Mouse (Mus musculus): ENCODE data around the gene Jpt2. TPM values are rescaled to one million over a fixed set of nuclear protein-coding genes. Genes with fewer than 3 reads are reported as not detected.

Jpt2 gene
- polyA plus RNA-seq, 1 experiment from 2014 or later, result 197 TPM

DNA sequence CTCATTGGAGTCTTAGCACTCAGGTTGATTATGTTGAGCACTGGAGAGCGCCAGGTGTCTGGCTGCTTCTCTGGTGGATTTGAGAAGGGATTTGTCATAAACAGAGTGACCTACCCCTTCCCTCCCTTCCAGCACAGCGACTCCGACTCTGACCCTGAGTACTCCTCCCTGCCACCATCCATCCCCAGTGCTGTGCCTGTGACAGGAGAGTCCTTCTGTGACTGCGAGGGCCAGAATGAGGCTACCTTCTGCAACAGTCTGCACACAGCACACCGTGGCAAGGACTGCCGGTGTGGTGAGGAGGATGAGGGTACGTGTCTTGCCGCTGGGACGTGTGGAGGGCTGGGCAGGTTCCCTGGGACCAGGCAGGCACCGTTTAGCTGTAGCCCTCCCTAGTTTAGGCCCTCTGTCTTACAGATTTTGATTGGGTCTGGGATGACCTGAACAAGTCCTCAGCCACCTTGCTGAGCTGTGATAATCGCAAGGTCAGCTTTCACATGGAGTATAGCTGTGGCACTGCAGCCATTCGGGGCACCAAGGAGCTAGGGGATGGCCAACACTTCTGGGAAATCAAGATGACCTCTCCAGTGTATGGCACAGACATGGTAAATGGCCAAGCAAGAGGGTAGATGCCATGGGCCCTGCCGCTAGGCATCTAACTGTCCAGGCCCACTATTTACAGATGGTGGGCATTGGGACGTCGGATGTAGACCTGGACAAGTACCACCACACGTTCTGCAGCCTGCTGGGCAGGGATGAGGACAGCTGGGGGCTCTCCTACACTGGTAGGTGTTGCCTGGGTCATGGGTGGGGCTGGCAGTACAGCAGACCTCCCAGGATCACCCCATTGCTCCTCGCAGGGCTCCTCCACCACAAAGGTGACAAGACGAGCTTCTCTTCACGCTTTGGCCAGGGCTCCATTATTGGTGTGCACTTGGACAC, 70.1 kb downstream of the Jpt2 start:
- Histone ChIP-seq H3K4me3 (ENCODE audit: low read length) (no peak overlapping the region), H3K9me3 (ENCODE audit: low read length) (no peaks in the 10 kb centered on the region), H3K27ac (ENCODE audit: low read length) (no peak overlapping the region), H3K36me3 (ENCODE audit: insufficient read depth, low read length) (peaks cover 35% of the 10 kb centered on the region), H3K9ac (replicated peaks; ENCODE audit: low read length) (no peak overlapping the region), H3K4me1 (ENCODE audit: insufficient read depth, low read length) (peaks cover 22% of the 10 kb centered on the region), H3K4me2 (replicated peaks; ENCODE audit: low read depth, low read length) (no peak overlapping the region), H3K27me3 (ENCODE audit: insufficient read depth, low read length) (no peaks in the 10 kb centered on the region)
- WGBS, result 88% methylated on average over 19 of the region's 19 CpGs
- no peak for ATAC-seq (ENCODE audit: low FRiP score, low TSS enrichment)

DNA sequence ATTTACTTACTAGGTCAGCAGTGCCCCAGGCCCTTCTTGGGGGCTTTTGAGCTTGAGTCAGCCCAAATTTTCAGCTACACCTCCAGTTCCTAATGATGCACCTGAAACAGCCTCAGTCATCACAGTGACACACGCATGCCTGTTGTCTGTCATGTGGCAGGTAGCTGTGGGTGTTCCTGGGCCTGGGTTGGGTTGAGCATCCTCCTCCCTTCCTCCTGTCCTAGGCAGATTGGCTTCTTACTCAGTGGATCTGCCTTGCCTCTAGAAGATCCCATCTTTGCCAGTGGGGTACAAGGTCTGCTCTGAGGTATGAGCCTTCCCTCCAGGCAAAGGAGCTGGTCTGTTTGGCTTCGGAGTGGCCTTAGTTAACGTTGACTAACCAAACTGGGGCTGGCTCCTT, 71.6 kb downstream of the Jpt2 start:
- Histone ChIP-seq H3K4me1 (ENCODE audit: insufficient read depth, low read length) (peaks cover 20% of the 10 kb centered on the region), H3K27ac (ENCODE audit: low read length) (no peak overlapping the region), H3K27me3 (ENCODE audit: insufficient read depth, low read length) (no peaks in the 10 kb centered on the region), H3K4me3 (ENCODE audit: low read length) (no peak overlapping the region), H3K9ac (replicated peaks; ENCODE audit: low read length) (no peak overlapping the region), H3K36me3 (ENCODE audit: insufficient read depth, low read length) (peaks cover 35% of the 10 kb centered on the region), H3K9me3 (ENCODE audit: low read length) (no peaks in the 10 kb centered on the region), H3K4me2 (replicated peaks; ENCODE audit: low read depth, low read length) (no peak overlapping the region)
- ATAC-seq (ENCODE audit: low FRiP score, low TSS enrichment), result no peak
- 90% methylated on average over 3 of the region's 3 CpGs for WGBS

Other genes starting within 250 kb of the Jpt2 start
- 0.26 TPM in 1 of 2 replicates, not detected in the other for gene Rnf151, start 242.6 kb downstream of the Jpt2 start, polyA plus RNA-seq (2015; fragmentation: Nextera tagmentation; extraction: Ambion mirVana)
- 1,489 and 1,547 TPM in 2 replicates for gene Rps2, start 242.6 kb downstream of the Jpt2 start, polyA plus RNA-seq (2015; fragmentation: Nextera tagmentation; extraction: Ambion mirVana)
- gene Ndufb10, start 236.2 kb downstream of the Jpt2 start, polyA plus RNA-seq (2015; fragmentation: Nextera tagmentation; extraction: Ambion mirVana), result 258 and 262 TPM in 2 replicates
- gene Rpl3l, start 232.9 kb downstream of the Jpt2 start, polyA plus RNA-seq (2015; fragmentation: Nextera tagmentation; extraction: Ambion mirVana), result 0.15 TPM in 1 of 2 replicates, not detected in the other
- gene Msrb1, start 224.0 kb downstream of the Jpt2 start, polyA plus RNA-seq (2015; fragmentation: Nextera tagmentation; extraction: Ambion mirVana), result 33.3 and 33.8 TPM in 2 replicates
- 23.0 and 27.6 TPM in 2 replicates for gene Hs3st6, start 207.7 kb downstream of the Jpt2 start, polyA plus RNA-seq (2015; fragmentation: Nextera tagmentation; extraction: Ambion mirVana)
- 0.11 TPM in 1 of 2 replicates, not detected in the other for gene Meiob, start 156.4 kb downstream of the Jpt2 start, polyA plus RNA-seq (2015; fragmentation: Nextera tagmentation; extraction: Ambion mirVana)
- gene Hagh, start 120.5 kb downstream of the Jpt2 start, polyA plus RNA-seq (2015; fragmentation: Nextera tagmentation; extraction: Ambion mirVana), result 63.4 and 75.6 TPM in 2 replicates
- 50.7 and 52.1 TPM in 2 replicates for gene Fahd1, start 110.3 kb downstream of the Jpt2 start, polyA plus RNA-seq (2015; fragmentation: Nextera tagmentation; extraction: Ambion mirVana)
- gene Igfals, start 94.7 kb downstream of the Jpt2 start, polyA plus RNA-seq (2015; fragmentation: Nextera tagmentation; extraction: Ambion mirVana), result 3.0 and 3.1 TPM in 2 replicates
- 63.3 and 67.1 TPM in 2 replicates for gene Nubp2, start 74.3 kb downstream of the Jpt2 start, polyA plus RNA-seq (2015; fragmentation: Nextera tagmentation; extraction: Ambion mirVana)
- 46.2 and 50.4 TPM in 2 replicates for gene Spsb3, start 74.0 kb downstream of the Jpt2 start, polyA plus RNA-seq (2015; fragmentation: Nextera tagmentation; extraction: Ambion mirVana)
- gene Eme2, start 65.6 kb downstream of the Jpt2 start, polyA plus RNA-seq (2015; fragmentation: Nextera tagmentation; extraction: Ambion mirVana), result 36.5 and 38.5 TPM in 2 replicates
- gene Mrps34, start 65.6 kb downstream of the Jpt2 start, polyA plus RNA-seq (2015; fragmentation: Nextera tagmentation; extraction: Ambion mirVana), result 102 TPM in 2 replicates
- gene Nme3, start 64.2 kb downstream of the Jpt2 start, polyA plus RNA-seq (2015; fragmentation: Nextera tagmentation; extraction: Ambion mirVana), result 78.1 and 86.1 TPM in 2 replicates
- gene Mapk8ip3, start 23.7 kb downstream of the Jpt2 start, polyA plus RNA-seq (2015; fragmentation: Nextera tagmentation; extraction: Ambion mirVana), result 30.1 and 33.6 TPM in 2 replicates
- 5.4 and 6.6 TPM in 2 replicates for gene Cramp1l, start 55.1 kb upstream of the Jpt2 start, polyA plus RNA-seq (2015; fragmentation: Nextera tagmentation; extraction: Ambion mirVana)
- 24.9 and 25.5 TPM in 2 replicates for gene Ift140, start 55.4 kb upstream of the Jpt2 start, polyA plus RNA-seq (2015; fragmentation: Nextera tagmentation; extraction: Ambion mirVana)
- 34.4 and 44.7 TPM in 2 replicates for gene Tmem204, start 122.9 kb upstream of the Jpt2 start, polyA plus RNA-seq (2015; fragmentation: Nextera tagmentation; extraction: Ambion mirVana)
- 49.5 and 53.4 TPM in 2 replicates for gene Telo2, start 155.3 kb upstream of the Jpt2 start, polyA plus RNA-seq (2015; fragmentation: Nextera tagmentation; extraction: Ambion mirVana)
- gene Ptx4, start 160.1 kb upstream of the Jpt2 start, polyA plus RNA-seq (2015; fragmentation: Nextera tagmentation; extraction: Ambion mirVana), result not detected in 2 replicates
- gene Clcn7, start 172.7 kb upstream of the Jpt2 start, polyA plus RNA-seq (2015; fragmentation: Nextera tagmentation; extraction: Ambion mirVana), result 23.2 and 26.8 TPM in 2 replicates
- not detected in 2 replicates for gene Ccdc154, start 201.8 kb upstream of the Jpt2 start, polyA plus RNA-seq (2015; fragmentation: Nextera tagmentation; extraction: Ambion mirVana)
- not detected in 2 replicates for gene Gm38655, start 214.8 kb upstream of the Jpt2 start, polyA plus RNA-seq (2015; fragmentation: Nextera tagmentation; extraction: Ambion mirVana)
- 34.4 and 35.6 TPM in 2 replicates for gene BC003965, start 223.9 kb upstream of the Jpt2 start, polyA plus RNA-seq (2015; fragmentation: Nextera tagmentation; extraction: Ambion mirVana)
- gene Unkl, start 227.7 kb upstream of the Jpt2 start, polyA plus RNA-seq (2015; fragmentation: Nextera tagmentation; extraction: Ambion mirVana), result 10.4 and 10.9 TPM in 2 replicates

Data from kidney, embryonic 16.5 days (tissue).